Mouse (Mus musculus): ENCODE measurements around the gene Rnf181. TPM values are rescaled to one million over a fixed set of nuclear protein-coding genes. Genes with fewer than 3 reads are reported as not detected.

The Rnf181 gene
- polyA plus RNA-seq, 1 experiment from 2014 or later: 125 TPM

- no peak overlapping the region; the same call in 1 of the 2 replicates for H3K27ac ChIP-seq
- no peak; the same call in none of the 2 replicates for ATAC-seq
- H3K27me3 ChIP-seq: no peaks in the 10 kb centered on the region
- H3K9ac ChIP-seq: peak overlapping the region; percentile 91
- H3K4me1 ChIP-seq: peaks cover 49% of the 10 kb centered on the region
- H3K4me3 ChIP-seq: peak overlapping the region; percentile 93
- under 1% methylated on average over 42 of the region's 42 CpGs for WGBS
- peak overlapping the region; percentile 89 for H3K4me2 ChIP-seq
- no peaks in the 10 kb centered on the region for H3K9me3 ChIP-seq (replicated peaks)
- peaks cover 24% of the 10 kb centered on the region for H3K36me3 ChIP-seq (ENCODE audit: poor library complexity, severe bottlenecking)
Observed at GRCm38 (mm10) chr6:72344396-72345073, 22.2 kb downstream of the Rnf181 start.

GRCm38 (mm10) chr6:72340481-72340880 is 26.3 kb downstream of the Rnf181 start:
- Histone ChIP-seq H3K4me1 (peaks cover 18% of the 10 kb centered on the region), H3K4me3 (no peak overlapping the region), H3K9ac (no peak overlapping the region), H3K4me2 (no peak overlapping the region), H3K9me3 (replicated peaks) (no peaks in the 10 kb centered on the region), H3K27ac (no peak overlapping the region), H3K36me3 (ENCODE audit: poor library complexity, severe bottlenecking) (peaks cover 54% of the 10 kb centered on the region), H3K27me3 (no peaks in the 10 kb centered on the region)
- ATAC-seq: no peak
- WGBS: 85% methylated on average over 2 of the region's 2 CpGs

- H3K9me3 ChIP-seq (replicated peaks): no peaks in the 10 kb centered on the region
- no peak overlapping the region for H3K27ac ChIP-seq
- ATAC-seq: no peak
- no peaks in the 10 kb centered on the region for H3K27me3 ChIP-seq
- no peak overlapping the region for H3K4me3 ChIP-seq
- H3K36me3 ChIP-seq (ENCODE audit: poor library complexity, severe bottlenecking): peaks cover 97% of the 10 kb centered on the region
- no peak overlapping the region for H3K4me2 ChIP-seq
- H3K9ac ChIP-seq: no peak overlapping the region
- WGBS: 91% methylated on average over 5 of the region's 5 CpGs
- H3K4me1 ChIP-seq: no peaks in the 10 kb centered on the region
Observed at GRCm38 (mm10) chr6:72333111-72333510, 33.6 kb downstream of the Rnf181 start.

GRCm38 (mm10) chr6:72330133-72330532 is 36.6 kb downstream of the Rnf181 start:
- 92% methylated on average over 4 of the region's 4 CpGs for WGBS
- ATAC-seq: no peak

GRCm38 (mm10) chr6:72329019-72329418 is 37.7 kb downstream of the Rnf181 start:
- Histone ChIP-seq H3K4me3 (no peak overlapping the region), H3K36me3 (ENCODE audit: poor library complexity, severe bottlenecking) (peaks cover 94% of the 10 kb centered on the region)
- no peak for ATAC-seq

More at GRCm38 (mm10) chr6:72330133-72330532, 36.6 kb downstream of the Rnf181 start:
- peaks cover 97% of the 10 kb centered on the region for H3K36me3 ChIP-seq (ENCODE audit: poor library complexity, severe bottlenecking)
- H3K9me3 ChIP-seq (replicated peaks): no peaks in the 10 kb centered on the region
- H3K27me3 ChIP-seq: no peaks in the 10 kb centered on the region
- H3K9ac ChIP-seq: no peak overlapping the region
- no peaks in the 10 kb centered on the region for H3K4me1 ChIP-seq
- no peak overlapping the region for H3K27ac ChIP-seq
- no peak overlapping the region for H3K4me3 ChIP-seq
- H3K4me2 ChIP-seq: no peak overlapping the region

GRCm38 (mm10) chr6:72326274-72326673 is 40.5 kb downstream of the Rnf181 start:
- no peak overlapping the region for H3K9ac ChIP-seq
- no peak overlapping the region for H3K27ac ChIP-seq
- no peak overlapping the region for H3K4me3 ChIP-seq
- H3K36me3 ChIP-seq (ENCODE audit: poor library complexity, severe bottlenecking): peaks cover 93% of the 10 kb centered on the region
- no peaks in the 10 kb centered on the region for H3K4me1 ChIP-seq
- no peak for ATAC-seq
- H3K27me3 ChIP-seq: no peaks in the 10 kb centered on the region
- no peak overlapping the region for H3K4me2 ChIP-seq
- 84% methylated on average over 6 of the region's 6 CpGs for WGBS
- no peaks in the 10 kb centered on the region for H3K9me3 ChIP-seq (replicated peaks)

More at GRCm38 (mm10) chr6:72329019-72329418, 37.7 kb downstream of the Rnf181 start:
- Histone ChIP-seq H3K4me2 (no peak overlapping the region), H3K4me1 (no peaks in the 10 kb centered on the region), H3K27me3 (no peaks in the 10 kb centered on the region), H3K9ac (no peak overlapping the region), H3K27ac (no peak overlapping the region), H3K9me3 (replicated peaks) (no peaks in the 10 kb centered on the region)
- 93% methylated on average over 5 of the region's 5 CpGs for WGBS

- Histone ChIP-seq H3K9ac (no peak overlapping the region), H3K4me1 (no peaks in the 10 kb centered on the region), H3K9me3 (replicated peaks) (no peaks in the 10 kb centered on the region), H3K4me3 (no peak overlapping the region), H3K36me3 (ENCODE audit: poor library complexity, severe bottlenecking) (peaks cover 95% of the 10 kb centered on the region), H3K27me3 (no peaks in the 10 kb centered on the region), H3K4me2 (no peak overlapping the region), H3K27ac (no peak overlapping the region)
- ATAC-seq: no peak
- 92% methylated on average over 6 of the region's 6 CpGs for WGBS
Observed at GRCm38 (mm10) chr6:72323786-72324508, 42.8 kb downstream of the Rnf181 start.

GRCm38 (mm10) chr6:72322936-72323335 is 43.8 kb downstream of the Rnf181 start:
- ATAC-seq: no peak
- Histone ChIP-seq H3K9me3 (replicated peaks) (no peaks in the 10 kb centered on the region), H3K4me1 (no peaks in the 10 kb centered on the region), H3K27ac (no peak overlapping the region), H3K27me3 (no peaks in the 10 kb centered on the region), H3K4me3 (no peak overlapping the region), H3K9ac (no peak overlapping the region), H3K36me3 (ENCODE audit: poor library complexity, severe bottlenecking) (peaks cover 95% of the 10 kb centered on the region), H3K4me2 (no peak overlapping the region)
- 95% methylated on average over 3 of the region's 3 CpGs for WGBS

- H3K4me1 ChIP-seq: no peaks in the 10 kb centered on the region
- H3K27me3 ChIP-seq: no peaks in the 10 kb centered on the region
- 82% methylated on average over 11 of the region's 11 CpGs for WGBS
- ATAC-seq: no peak
- H3K4me2 ChIP-seq: no peak overlapping the region
- peaks cover 90% of the 10 kb centered on the region for H3K36me3 ChIP-seq (ENCODE audit: poor library complexity, severe bottlenecking)
- H3K27ac ChIP-seq: no peak overlapping the region
- H3K4me3 ChIP-seq: no peak overlapping the region
- H3K9me3 ChIP-seq (replicated peaks): no peaks in the 10 kb centered on the region
- no peak overlapping the region for H3K9ac ChIP-seq
Observed at GRCm38 (mm10) chr6:72319019-72319418, 47.7 kb downstream of the Rnf181 start.

GRCm38 (mm10) chr6:72318440-72318839 is 48.3 kb downstream of the Rnf181 start:
- peaks cover 90% of the 10 kb centered on the region for H3K36me3 ChIP-seq (ENCODE audit: poor library complexity, severe bottlenecking)
- no peak for ATAC-seq

GRCm38 (mm10) chr6:72316044-72316443 is 50.7 kb downstream of the Rnf181 start:
- no peaks in the 10 kb centered on the region for H3K4me1 ChIP-seq
- no peak overlapping the region for H3K27ac ChIP-seq
- no peaks in the 10 kb centered on the region for H3K27me3 ChIP-seq
- H3K4me3 ChIP-seq: no peak overlapping the region
- no peaks in the 10 kb centered on the region for H3K9me3 ChIP-seq (replicated peaks)
- peaks cover 82% of the 10 kb centered on the region for H3K36me3 ChIP-seq (ENCODE audit: poor library complexity, severe bottlenecking)
- ATAC-seq: no peak
- H3K9ac ChIP-seq: no peak overlapping the region
- H3K4me2 ChIP-seq: no peak overlapping the region
- 94% methylated on average over 1 of the region's 1 CpGs for WGBS

More at GRCm38 (mm10) chr6:72318440-72318839, 48.3 kb downstream of the Rnf181 start:
- Histone ChIP-seq H3K4me3 (no peak overlapping the region), H3K4me1 (no peaks in the 10 kb centered on the region), H3K9ac (no peak overlapping the region), H3K27ac (no peak overlapping the region), H3K27me3 (no peaks in the 10 kb centered on the region), H3K4me2 (no peak overlapping the region), H3K9me3 (replicated peaks) (no peaks in the 10 kb centered on the region)
- 83% methylated on average over 5 of the region's 5 CpGs for WGBS

GRCm38 (mm10) chr6:72315384-72315783 is 51.4 kb downstream of the Rnf181 start:
- Histone ChIP-seq H3K9ac (no peak overlapping the region), H3K27me3 (no peaks in the 10 kb centered on the region), H3K4me2 (no peak overlapping the region), H3K9me3 (replicated peaks) (no peaks in the 10 kb centered on the region), H3K4me1 (no peaks in the 10 kb centered on the region), H3K4me3 (no peak overlapping the region), H3K36me3 (ENCODE audit: poor library complexity, severe bottlenecking) (peaks cover 75% of the 10 kb centered on the region), H3K27ac (no peak overlapping the region)
- 86% methylated on average over 2 of the region's 2 CpGs for WGBS
- ATAC-seq: no peak
